Mouse (Mus musculus): ENCODE data around the gene Tarbp2.

The Tarbp2 gene

DNA sequence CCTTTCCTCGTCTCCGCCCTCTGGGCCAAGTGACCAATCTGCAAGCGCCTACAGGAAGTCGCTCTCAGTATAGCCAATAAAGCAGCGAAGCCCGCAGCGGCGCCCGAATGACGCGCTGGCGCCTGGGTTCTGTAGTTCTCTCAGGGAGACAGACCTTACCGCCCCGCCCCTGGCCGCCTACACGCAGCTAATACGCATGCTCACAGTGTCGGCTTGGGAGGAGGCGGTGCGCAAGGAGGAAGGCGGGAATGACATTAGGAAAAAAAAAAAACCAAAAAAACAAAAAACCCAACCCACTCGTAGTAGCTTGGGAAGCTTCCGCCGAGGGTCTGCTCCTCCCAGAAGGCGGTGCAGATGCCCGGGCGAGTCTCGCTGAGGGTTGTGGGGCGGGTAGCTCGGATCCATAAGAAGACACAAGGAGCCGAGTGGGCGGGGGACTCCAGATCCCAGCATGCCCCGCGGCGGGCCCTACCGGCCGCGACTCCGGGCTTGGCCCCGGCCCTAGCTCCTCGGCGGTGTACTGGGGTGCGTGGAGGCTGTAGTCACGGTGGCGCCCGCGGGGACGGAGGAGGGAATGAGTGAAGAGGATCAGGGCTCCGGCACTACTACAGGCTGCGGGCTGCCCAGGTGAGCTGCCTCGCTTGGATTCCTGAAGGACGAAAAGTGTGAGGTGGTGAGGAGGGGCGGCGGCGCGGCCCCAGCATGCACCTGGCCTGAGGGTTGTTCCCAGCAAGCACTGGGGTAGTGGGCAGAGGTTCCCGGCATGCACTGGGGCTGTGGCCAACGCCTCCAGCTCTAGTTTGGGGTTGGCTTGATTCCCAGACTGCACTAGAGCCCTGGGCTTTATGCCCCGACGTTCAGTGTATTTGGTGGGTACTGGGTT is at the start of gene Tarbp2:
Tarbp2 (plus strand) TSS at position 217 of the 883 bp plus-strand sequence.
- peak; percentile 99 for DNase-seq

- DNase-seq, result no peak
Observed at GRCm38 (mm10) chr15:102468675-102469370, 49.2 kb upstream of the Tarbp2 start.

DNA sequence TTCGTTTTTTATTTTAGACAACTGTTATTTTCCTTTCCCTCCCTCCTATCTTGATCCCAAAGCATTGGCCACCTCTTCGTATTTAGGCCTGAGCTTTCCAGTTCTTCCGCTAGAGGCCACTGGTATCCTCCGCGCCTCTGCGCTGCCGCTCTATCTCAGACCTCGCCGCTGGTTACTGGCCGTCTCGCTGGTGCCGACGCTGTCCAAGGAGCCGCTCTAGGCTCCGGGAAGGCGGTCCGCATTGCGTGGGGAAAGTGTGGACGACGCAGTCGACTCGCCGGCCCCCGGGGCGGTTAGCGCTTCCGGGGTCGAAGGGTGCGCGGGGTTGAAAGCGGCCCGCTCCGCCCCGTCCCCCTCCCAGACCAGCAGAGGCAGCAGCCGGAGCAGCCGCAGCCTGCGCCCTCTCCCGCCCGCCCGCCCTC is 47.8 kb upstream of the Tarbp2 start, which contains the start of gene Pcbp2:
Pcbp2 (plus strand) TSS at position 357 of the 422 bp plus-strand sequence.
- peak; percentile 96 for DNase-seq

DNA sequence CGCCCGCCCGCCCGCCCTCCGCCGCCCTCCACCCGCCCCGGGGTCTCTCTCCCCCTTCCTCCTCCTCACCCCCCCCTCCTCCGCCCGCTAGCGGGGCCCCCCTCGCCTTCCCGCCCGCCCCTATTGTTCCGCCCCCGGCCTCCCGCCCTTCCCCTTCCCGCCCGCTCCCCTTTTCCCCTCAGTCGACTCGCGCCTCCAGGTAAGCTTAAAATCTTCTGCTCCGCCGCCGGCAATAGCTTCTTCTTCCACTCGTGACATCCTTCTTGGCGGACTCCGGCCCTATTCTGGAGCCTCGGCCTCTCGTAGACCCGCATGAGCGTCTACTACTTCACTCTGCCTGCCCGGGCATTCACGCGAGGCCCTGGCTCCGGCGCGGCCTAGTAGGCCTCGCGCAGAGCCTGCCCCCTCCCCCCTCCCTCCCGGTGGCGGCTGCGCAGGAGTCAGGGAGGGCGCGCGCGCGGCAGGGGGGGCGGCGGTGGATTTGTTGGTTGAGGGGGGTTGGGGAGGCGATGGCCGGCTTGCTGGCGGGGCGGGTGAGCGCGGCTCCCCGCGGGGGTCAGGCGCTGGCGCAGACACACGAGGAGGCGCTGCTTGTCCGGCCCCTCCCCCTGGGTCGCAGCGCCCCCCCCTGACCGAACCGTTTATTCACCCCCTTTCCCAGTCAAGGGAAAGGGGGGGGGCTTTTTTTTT is 47.2 kb upstream of the Tarbp2 start:
- peak; percentile 82 for DNase-seq

DNA sequence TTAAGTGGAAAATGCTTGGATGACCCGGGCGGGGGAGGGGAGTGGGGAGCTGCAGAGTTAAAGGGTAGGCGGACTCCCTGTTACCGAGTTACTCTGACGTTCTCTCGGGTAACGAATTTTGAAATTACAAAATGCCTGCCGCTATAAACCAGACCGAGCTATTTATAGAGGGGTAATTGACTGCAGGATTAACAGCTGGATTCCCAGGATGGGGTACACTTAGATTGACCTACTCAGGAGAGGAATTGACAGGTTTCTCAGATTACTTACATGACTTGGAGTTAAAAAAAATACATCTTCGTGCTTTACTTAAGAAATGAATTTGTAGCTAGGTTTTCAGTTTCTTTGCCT is 46.7 kb upstream of the Tarbp2 start:
- no peak for DNase-seq

GRCm38 (mm10) chr15:102471727-102472126 is 46.3 kb upstream of the Tarbp2 start:
- DNase-seq, result no peak

- DNase-seq, result no peak
Observed at GRCm38 (mm10) chr15:102473246-102473645, 44.7 kb upstream of the Tarbp2 start.

DNA sequence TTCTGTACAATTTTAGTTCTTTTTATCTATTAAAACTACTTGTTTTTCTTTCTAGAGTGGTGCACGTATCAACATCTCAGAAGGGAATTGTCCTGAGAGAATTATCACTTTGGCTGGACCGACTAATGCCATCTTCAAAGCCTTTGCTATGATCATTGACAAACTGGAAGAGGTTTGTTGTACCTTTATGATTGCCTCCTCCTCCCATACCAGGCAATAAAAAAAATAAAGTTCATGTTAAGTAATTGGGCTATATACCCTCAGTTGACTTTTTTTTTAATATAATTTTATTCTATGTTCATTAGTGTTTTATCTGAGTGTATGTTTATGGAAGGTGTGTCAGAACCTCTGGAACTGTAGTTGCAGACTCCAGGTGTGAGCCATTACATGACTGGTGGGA is 43.5 kb upstream of the Tarbp2 start:
- no peak for DNase-seq

- no peak for DNase-seq
Observed at GRCm38 (mm10) chr15:102483136-102483535, 34.9 kb upstream of the Tarbp2 start.

DNA sequence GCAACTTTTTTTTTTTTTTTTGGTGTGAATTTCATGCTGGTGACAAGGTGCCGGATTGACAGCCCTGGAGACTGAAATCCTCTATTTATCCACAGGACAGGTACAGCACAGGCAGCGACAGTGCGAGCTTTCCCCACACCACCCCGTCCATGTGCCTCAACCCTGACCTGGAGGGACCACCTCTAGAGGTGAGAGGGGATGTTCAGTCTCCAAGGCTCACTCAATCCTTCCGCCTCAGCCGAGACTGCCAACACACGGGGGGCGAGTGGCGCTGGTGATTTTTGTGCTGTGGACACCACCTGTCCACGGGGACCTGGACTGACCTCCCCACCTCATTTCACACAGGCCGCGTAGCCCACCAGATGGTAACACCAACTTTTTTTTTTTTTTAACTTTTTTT is 32.1 kb upstream of the Tarbp2 start:
- no peak for DNase-seq

DNA sequence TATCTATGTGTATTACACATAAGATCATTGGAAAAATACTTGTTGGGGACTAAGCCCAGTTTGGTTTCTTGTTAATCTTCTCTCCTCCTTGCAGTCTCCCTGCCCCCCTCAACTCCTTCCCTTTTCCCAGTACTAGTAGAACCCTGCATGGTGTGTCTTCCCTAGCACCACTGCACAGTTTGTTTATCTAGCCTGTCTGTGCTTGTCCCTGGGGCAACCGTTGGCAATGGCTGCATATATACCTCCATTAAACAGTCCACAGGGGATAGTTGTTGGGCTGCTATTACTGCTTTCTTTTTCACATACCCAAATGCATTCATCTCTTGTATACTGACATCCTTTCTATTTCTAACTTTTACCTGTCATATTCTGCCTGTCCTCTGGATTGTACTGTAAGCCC is 30.3 kb upstream of the Tarbp2 start:
- no peak for DNase-seq

GRCm38 (mm10) chr15:102498322-102498721 is 19.7 kb upstream of the Tarbp2 start:
- DNase-seq, result no peak

DNA sequence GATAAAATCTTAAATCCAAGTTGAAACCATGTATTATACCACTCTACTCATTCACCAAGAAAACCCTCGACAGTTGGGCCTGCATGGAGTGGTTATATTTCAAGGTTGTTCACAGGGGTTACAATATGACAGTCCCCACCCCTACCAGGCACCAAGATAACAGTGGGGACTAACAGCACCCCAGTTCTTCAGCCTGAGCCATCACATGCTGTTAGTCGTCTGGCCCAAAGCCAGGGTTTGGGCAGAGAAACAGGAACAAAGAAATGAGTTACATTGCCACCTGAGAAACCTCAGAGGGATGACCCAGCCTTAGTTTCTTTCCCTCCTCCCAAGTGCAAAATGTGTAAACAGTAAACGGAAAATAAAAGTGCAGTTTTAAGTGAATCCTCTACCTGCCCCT is 18.6 kb upstream of the Tarbp2 start:
- DNase-seq, result no peak

- DNase-seq, result no peak
Observed at GRCm38 (mm10) chr15:102499851-102500250, 18.1 kb upstream of the Tarbp2 start.

GRCm38 (mm10) chr15:102500479-102500878 is 17.5 kb upstream of the Tarbp2 start:
- no peak for DNase-seq

GRCm38 (mm10) chr15:102501084-102501814 is 16.7 kb upstream of the Tarbp2 start:
- no peak for DNase-seq

GRCm38 (mm10) chr15:102502254-102502840 is 15.6 kb upstream of the Tarbp2 start:
- DNase-seq, result no peak

- DNase-seq, result no peak
Observed at GRCm38 (mm10) chr15:102503447-102503846, 14.5 kb upstream of the Tarbp2 start, which contains the start of gene Gm10337. Gm10337 (plus strand) TSS chr15:102503722.

DNA sequence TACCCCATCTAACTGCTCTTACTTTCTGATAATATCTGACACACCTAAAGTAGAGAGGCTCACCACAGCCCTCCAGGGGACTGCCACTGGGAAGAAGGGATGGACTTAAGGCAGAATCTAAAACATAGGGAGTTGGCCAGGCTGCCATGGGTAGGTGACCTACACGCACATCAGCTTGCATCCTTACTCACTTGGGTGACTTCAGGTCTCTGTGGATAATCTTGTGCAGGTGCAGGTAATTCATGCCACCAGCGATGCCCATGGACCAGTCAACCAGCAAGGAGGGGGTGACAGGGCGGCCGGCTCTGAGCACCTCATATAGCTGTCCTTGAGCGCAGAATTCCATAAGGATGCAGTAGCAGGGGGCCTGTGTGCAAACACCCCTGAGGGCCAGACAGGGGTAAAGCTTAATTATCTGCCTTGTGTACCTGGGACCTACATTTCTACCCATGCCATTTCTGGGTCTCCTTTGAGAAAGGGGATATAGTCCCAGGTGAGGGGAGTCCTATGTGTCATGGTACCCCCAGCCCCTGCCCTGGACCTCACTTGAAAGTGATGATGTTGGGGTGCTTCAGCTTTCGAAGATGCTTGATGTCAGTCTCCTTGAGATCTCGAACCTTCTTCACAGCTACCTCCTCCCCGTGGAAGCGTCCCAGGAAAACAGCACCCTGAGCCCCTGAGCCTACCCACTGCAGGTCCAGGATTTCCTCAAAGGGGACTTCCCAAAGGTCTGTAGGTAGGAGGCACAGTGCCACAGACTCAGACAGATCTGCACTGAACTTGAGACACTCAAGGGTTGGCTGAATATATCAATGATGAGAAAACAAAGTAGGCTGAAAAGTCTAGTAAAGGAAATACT is 13.8 kb upstream of the Tarbp2 start:
- no peak for DNase-seq

- DNase-seq, result no peak
Observed at GRCm38 (mm10) chr15:102505073-102505769, 12.8 kb upstream of the Tarbp2 start.
